Mouse (Mus musculus) cerebellum, adult 11-12 months (tissue): ENCODE results near the gene Cwf19l2.
"Not testable (repeated sequence)": the region's sequence is repeated elsewhere in the genome, so short reads cannot be mapped to it uniquely, and the experiment has no call there.

Experiments
- DNase-seq: peaks from one replicate; pipeline ENCODE4 v3.0.0; 2022

Gene Cwf19l2

DNA sequence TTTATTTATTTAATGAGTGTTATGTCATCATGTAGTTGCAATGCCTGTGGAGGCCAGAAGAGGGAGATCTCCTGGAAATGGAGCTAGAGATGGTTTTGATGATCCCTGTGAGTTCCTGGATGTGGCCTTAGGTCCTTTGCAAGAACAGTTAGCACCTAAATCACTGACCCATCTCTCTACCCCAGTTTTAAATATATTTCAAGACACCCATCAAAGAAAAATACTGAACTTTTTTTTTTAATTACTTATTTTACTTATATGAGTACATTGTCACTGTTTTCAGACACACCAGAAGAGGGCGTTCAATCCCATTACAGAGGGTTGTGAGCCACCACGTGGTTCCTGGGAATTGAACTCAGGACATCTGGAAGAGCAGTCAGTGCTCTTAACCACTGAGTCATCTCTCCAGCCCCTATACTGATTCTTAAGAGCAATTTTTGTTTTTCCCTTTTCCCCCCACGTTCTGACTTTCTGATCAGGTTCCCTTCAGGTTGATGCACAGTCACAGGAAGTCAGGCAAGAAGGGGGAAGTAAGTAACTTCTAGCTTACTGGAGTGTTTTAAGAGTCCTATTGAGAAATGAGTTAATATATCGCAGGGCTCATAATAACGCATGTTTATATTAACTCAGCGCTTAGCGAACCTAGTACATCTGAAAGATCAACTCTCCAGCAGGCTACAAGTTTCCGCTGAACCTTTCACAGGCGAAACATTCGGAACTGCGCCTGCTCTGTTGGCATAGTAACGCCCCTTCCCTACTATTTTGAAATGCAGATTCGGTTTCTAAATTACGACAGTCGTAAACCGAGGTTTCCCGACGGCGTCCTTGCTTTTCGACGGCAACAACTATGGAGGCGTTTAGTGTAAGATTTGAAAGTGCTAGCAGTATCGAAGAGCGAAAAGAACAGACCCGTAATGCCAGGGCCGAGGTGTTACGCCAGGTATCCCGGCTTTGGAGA, at the start of gene Cwf19l2:
TSS of gene Cwf19l2 (plus strand) at position 342 of the 958 bp plus-strand sequence.
- DNase-seq = peak; percentile 76

DNA sequence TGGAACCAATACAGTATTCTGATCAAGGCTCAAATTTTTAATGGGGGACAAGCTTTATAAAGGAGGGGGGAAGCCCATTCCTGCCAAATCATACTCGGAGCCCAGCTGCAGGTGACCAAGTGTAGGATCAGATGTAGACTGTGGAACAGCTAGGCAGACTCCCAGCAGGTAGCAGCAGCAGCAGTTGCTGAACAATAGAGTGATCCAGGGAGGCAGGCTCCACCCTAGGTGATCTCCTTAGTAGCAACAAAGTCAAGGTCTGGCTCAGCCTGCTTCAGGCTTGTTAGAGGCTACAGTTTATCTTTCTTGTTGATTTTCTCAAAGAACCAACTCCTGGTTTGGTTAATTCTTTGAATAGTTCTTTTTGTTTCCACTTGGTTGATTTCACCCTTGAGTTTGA, 27.1 kb upstream of the Cwf19l2 start:
- not testable (repeated sequence) for DNase-seq

DNA sequence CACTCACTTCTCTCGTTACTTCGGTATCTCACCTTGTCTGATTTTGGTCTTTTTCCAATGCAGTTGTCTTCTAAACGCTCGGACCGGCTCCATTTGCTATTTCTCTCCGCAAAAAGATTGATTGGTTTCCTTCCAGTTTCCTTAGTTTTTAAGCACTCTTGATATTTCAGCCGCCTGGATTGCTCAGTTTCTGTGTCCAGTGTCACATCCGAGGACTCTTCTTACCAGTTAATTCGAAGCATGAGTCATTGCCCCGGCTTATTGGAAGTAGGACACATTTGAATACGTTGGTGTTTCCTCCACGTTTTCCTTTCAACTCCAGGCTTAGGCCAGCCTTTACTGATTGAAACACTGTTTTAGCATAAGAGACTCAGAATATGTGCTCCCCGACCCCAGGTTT, 980 bp downstream of the Cwf19l2 start:
- DNase-seq = peak; percentile 20

DNA sequence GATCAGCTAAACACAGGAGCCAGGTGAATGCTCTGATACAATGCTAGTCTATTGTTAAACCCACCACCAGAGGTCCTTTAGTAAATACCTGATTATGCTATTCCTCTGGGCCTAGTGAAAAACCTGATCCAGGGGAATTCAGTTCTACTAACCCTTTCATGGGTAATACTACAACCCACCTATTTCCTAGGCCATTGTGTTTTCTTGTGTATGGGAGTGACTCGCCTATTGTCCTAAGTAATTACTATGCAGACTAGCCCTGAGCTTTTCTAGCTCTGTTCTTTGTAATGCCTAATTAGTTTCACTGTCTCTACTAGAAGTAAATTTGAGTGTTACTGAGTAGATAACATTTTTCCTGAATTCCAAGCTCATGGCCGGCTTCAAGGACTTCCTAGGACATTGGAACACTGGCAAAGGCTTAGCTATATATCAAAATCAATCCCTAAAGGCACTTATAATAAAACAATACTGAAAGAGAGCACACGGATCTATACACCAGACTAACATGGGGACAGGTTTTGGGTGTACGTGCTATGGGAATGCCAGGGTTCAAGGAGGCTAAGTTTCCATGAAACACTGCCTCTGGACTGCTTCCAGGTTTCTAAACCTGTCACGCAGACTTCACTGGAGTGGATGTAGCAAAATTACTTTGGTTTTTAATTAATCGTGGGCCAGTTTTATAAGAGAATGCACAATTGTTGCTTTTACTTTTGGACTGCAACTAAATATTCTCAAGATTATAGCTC, 36.3 kb downstream of the Cwf19l2 start:
- DNase-seq = not testable (repeated sequence)

DNA sequence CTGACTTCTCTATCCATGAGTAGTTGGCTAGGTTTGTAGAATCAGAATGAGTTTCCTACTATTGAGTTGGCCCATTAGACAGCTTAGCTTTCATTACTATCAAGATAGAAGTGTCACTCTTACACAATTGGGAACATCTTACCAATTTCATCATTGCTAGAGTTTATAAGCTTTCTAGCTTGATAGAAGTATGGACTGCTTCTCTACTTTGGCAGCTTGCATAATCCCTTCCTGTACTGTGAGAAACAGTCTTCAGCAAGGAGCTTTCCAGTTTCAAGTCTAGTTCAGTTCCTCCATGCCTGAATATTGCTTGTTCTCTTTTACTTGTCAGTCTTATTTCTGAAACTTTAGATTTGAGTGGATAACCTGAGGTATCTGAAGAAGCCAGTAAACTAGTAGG, 68.5 kb downstream of the Cwf19l2 start:
- DNase-seq = no peak

DNA sequence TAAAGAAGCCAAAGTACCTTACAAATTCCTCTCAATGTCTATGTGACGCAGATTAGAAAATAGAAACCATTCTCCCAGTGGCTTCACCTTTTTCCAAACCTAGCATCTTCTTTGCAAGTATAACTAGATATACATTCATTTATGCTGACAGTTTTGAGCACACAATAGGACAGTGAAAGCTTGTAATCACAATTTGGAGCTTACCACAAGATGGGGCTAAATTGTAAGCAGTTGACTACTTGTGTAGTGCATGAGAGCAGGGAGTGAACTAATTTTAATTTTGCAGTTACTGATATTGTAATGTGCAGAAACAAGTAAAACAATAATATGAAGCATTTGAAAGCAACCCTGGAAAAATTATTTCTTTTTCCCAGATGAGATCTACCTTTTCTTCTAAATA, 115.3 kb downstream of the Cwf19l2 start:
- DNase-seq = no peak

DNA sequence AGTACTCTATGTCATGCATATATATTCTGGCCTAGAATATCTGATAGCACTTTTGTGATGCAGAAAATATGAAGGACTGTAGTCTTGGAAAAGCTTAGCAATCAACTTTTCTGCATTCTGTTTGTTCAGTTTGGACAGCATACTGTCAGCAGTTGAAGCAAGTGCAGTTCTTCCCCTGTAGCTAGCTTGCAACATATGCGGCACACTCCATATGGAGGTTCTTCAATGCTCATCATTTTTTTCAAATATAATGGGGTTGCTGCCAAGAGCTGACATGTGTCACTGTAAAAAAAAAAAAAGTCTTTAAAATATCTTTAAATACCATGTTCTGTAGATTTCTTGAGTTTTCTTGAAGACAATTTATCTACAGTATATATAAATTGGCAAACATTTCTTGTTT, 115.8 kb downstream of the Cwf19l2 start:
- no peak for DNase-seq

DNA sequence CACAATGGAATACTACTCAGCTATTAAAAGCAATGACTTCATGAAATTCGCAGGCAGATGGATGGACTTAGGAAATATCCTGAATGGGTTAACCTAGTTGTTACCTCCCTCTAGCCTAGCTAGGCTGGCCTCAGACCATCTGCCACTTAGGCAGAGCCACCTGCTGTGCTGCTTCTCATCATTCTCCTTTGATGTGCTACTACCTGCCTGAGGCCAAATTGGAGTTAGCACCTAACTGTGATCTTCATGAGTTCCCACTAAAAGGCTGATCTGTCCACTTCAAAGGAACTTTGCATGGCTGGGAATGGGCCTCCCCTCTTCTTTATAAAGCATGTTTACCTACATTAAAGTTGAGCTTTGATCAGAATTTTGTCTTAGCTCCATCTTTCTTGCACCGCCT, 117.6 kb downstream of the Cwf19l2 start:
- DNase-seq = no peak
